Mouse (Mus musculus) NIH3T3 (cell line): ENCODE measurements around the gene Pkp3.

ENCODE experiments used
- DNase-seq: peaks from one replicate; pipeline ENCODE4 v3.0.0-alpha.2; 2012; ENCODE audit warnings: low read depth

Gene Pkp3

GRCm38 (mm10) chr7:141057541-141057940, 20.5 kb upstream of the Pkp3 start:
- DNase-seq = no peak

GRCm38 (mm10) chr7:141058601-141059341, 19.2 kb upstream of the Pkp3 start:
- peak; percentile 78 for DNase-seq

- no peak for DNase-seq
Measured at GRCm38 (mm10) chr7:141059929-141060328, 18.1 kb upstream of the Pkp3 start.

GRCm38 (mm10) chr7:141060426-141061242, 17.4 kb upstream of the Pkp3 start, which contains the start of gene B4galnt4:
Gene B4galnt4 (plus strand): TSS chr7:141061104.
- peak; percentile 49 for DNase-seq

GRCm38 (mm10) chr7:141061269-141061692, 16.7 kb upstream of the Pkp3 start:
- no peak for DNase-seq

- no peak for DNase-seq
Measured at GRCm38 (mm10) chr7:141062525-141062924, 15.5 kb upstream of the Pkp3 start.

- no peak for DNase-seq
Measured at GRCm38 (mm10) chr7:141063353-141063752, 14.7 kb upstream of the Pkp3 start.

GRCm38 (mm10) chr7:141064175-141064574, 13.8 kb upstream of the Pkp3 start:
- DNase-seq = no peak

GRCm38 (mm10) chr7:141064576-141064975, 13.4 kb upstream of the Pkp3 start:
- no peak for DNase-seq

GRCm38 (mm10) chr7:141068351-141068750, 9.7 kb upstream of the Pkp3 start:
- no peak for DNase-seq

GRCm38 (mm10) chr7:141070058-141070862, 7.8 kb upstream of the Pkp3 start:
- peak; percentile 77 for DNase-seq

GRCm38 (mm10) chr7:141072017-141072745, 5.8 kb upstream of the Pkp3 start:
- peak; percentile 32 for DNase-seq

GRCm38 (mm10) chr7:141073782-141074181, 4.2 kb upstream of the Pkp3 start:
- no peak for DNase-seq

GRCm38 (mm10) chr7:141078876-141079275, 858 bp downstream of the Pkp3 start:
- DNase-seq = peak; percentile 77

- DNase-seq = no peak
Measured at GRCm38 (mm10) chr7:141079481-141080449, 1.7 kb downstream of the Pkp3 start.

- no peak for DNase-seq
Measured at GRCm38 (mm10) chr7:141087894-141088293, 9.9 kb downstream of the Pkp3 start.

- DNase-seq = no peak
Measured at GRCm38 (mm10) chr7:141088473-141088872, 10.5 kb downstream of the Pkp3 start.

- no peak for DNase-seq
Measured at GRCm38 (mm10) chr7:141090228-141090627, 12.2 kb downstream of the Pkp3 start.

- DNase-seq = no peak
Measured at GRCm38 (mm10) chr7:141092051-141092735, 14.2 kb downstream of the Pkp3 start.

- no peak for DNase-seq
Measured at GRCm38 (mm10) chr7:141093950-141094349, 15.9 kb downstream of the Pkp3 start.
